Comparison of ENCODE assay signal across 19 mouse cellular contexts in genomic region chr1:135129543-135130183, GRCm38 (mm10). TPM values are rescaled to one million over a fixed set of nuclear protein-coding genes. Genes with fewer than 3 reads are reported as not detected.
DNase-seq lines count a peak whose midpoint lies in the region; ATAC-seq and TF ChIP-seq lines count a peak whose summit lies in the region.
"Had no signal": no experiment of that assay in that cellular context is flagged by ENCODE, and none has a peak within 500 bp of the region (broad histone marks: within the 10 kb centered on the region; RNA-seq: fewer than 3 reads in every experiment).

No protein-coding gene starts in this region.

- H3K27ac ChIP-seq in heart, embryonic 16.5 days (ENCODE audit: low read length), result peak overlapping the region; percentile 34; the same call in 1 of the 2 replicates
- H3K27ac ChIP-seq in ES-E14 (ENCODE audit: insufficient read depth, low read depth, low read length, poor library complexity, severe bottlenecking), result peak overlapping the region; percentile 35; the same call in 1 of the 2 replicates
- 0 out of 2 replicates have a peak overlapping the region, but pooled peaks have one; percentile 86 for H3K27ac ChIP-seq in embryonic facial prominence, embryonic 15.5 days (replicated peaks)
- H3K27ac ChIP-seq in gastrocnemius, adult 2 months, result no peak overlapping the region
- H3K27ac ChIP-seq: forebrain, embryonic 15.5 days; layer of hippocampus, adult 2 months; neural tube, embryonic 12.5 days had no signal

- no peak overlapping the region for H3K4me3 ChIP-seq in heart, embryonic 16.5 days (ENCODE audit: low read length)
- H3K4me3 ChIP-seq in ES-E14 (ENCODE audit: insufficient read depth in 1 of 2, low read depth in 1 of 2, low read length in 2 of 2, poor library complexity in 1 of 2, severe bottlenecking in 1 of 2), result no peak overlapping the region; a peak in 1 of 4 replicates
- H3K4me3 ChIP-seq in embryonic facial prominence, embryonic 15.5 days (replicated peaks), result no peak overlapping the region
- no peak overlapping the region for H3K4me3 ChIP-seq in gastrocnemius, adult 2 months
- H3K4me3 ChIP-seq: forebrain, embryonic 15.5 days; layer of hippocampus, adult 2 months; neural tube, embryonic 12.5 days had no signal

- H3K9me3 ChIP-seq in heart, embryonic 16.5 days (replicated peaks; ENCODE audit: control insufficient read depth, low read length), result no peaks in the 10 kb centered on the region
- no peaks in the 10 kb centered on the region for H3K9me3 ChIP-seq in ES-E14 (ENCODE audit: control insufficient read depth, insufficient read depth, low read depth, low read length)
- no peaks in the 10 kb centered on the region for H3K9me3 ChIP-seq in embryonic facial prominence, embryonic 15.5 days (replicated peaks)
- H3K9me3 ChIP-seq: forebrain, embryonic 15.5 days; neural tube, embryonic 12.5 days had no signal

- TF ChIP-seq CTCF in gastrocnemius, adult 2 months (IDR thresholded peaks at IDR 0.05), result no peak

- ATAC-seq in heart, embryonic 16.5 days (replicated peaks; ENCODE audit: extremely low read depth, insufficient read depth, low FRiP score), result no peak
- ATAC-seq in embryonic facial prominence, embryonic 15.5 days (ENCODE audit: insufficient number of reproducible peaks, low FRiP score, low TSS enrichment, low read depth), result no peak
- ATAC-seq in activated CD4-positive, CD25-positive, alpha-beta regulatory T cell, adult 4 months, result no peak
- ATAC-seq: forebrain, embryonic 15.5 days; midbrain, embryonic 16.5 days had no signal

- no peak overlapping the region for H3K4me2 ChIP-seq in heart, embryonic 16.5 days (ENCODE audit: low read depth, low read length)
- no peak overlapping the region for H3K4me2 ChIP-seq in embryonic facial prominence, embryonic 15.5 days (replicated peaks)
- H3K4me2 ChIP-seq: forebrain, embryonic 15.5 days; neural tube, embryonic 12.5 days had no signal

- H3K4me1 ChIP-seq in heart, embryonic 16.5 days (ENCODE audit: control insufficient read depth, insufficient read depth, low read length), result peaks cover 16% of the 10 kb centered on the region
- peaks cover 2 to 29% of the 10 kb centered on the region in 2 experiments; a peak in 2 of 4 replicates for H3K4me1 ChIP-seq in ES-E14 (ENCODE audit: control insufficient read depth in 2 of 2, insufficient read depth in 2 of 2, low read length in 2 of 2, poor library complexity in 1 of 2)
- H3K4me1 ChIP-seq in embryonic facial prominence, embryonic 15.5 days, result peaks cover 72% of the 10 kb centered on the region
- H3K4me1 ChIP-seq: forebrain, embryonic 15.5 days had no signal

- 76% methylated on average over 9 of the region's 9 CpGs for WGBS in heart, embryonic 16.5 days
- 68% methylated on average over 9 of the region's 9 CpGs for WGBS in embryonic facial prominence, embryonic 15.5 days

- H3K27me3 ChIP-seq in heart, embryonic 16.5 days (ENCODE audit: control insufficient read depth, insufficient read depth, low read length), result peaks cover 33% of the 10 kb centered on the region
- peaks cover 7% of the 10 kb centered on the region for H3K27me3 ChIP-seq in embryonic facial prominence, embryonic 15.5 days
- H3K27me3 ChIP-seq: forebrain, embryonic 15.5 days had no signal

- intact Hi-C loops in heart, postnatal 25 days (cut with DNase I), result no loop called here
- intact Hi-C loops in gastrocnemius, adult 2 months (cut with DNase I), result no loop called here

- no peak overlapping the region for H3K9ac ChIP-seq in heart, embryonic 16.5 days (ENCODE audit: low read length)
- H3K9ac ChIP-seq in ES-E14 (ENCODE audit: insufficient read depth, low read depth, low read length, poor library complexity, severe bottlenecking), result no peak overlapping the region; the same call in 1 of the 2 replicates
- no peak overlapping the region for H3K9ac ChIP-seq in embryonic facial prominence, embryonic 15.5 days
- H3K9ac ChIP-seq: forebrain, embryonic 15.5 days; neural tube, embryonic 12.5 days had no signal

- in situ Hi-C loops in ES-E14 (cut with MboI; ENCODE audit: low sequenced_read_pairs in 2 of 2, unreplicated experiment in 2 of 2), result no loop called here

- no peak for DNase-seq in heart, postnatal 25 days (ENCODE audit: low spot score)
- DNase-seq in ES-E14 (ENCODE audit: low read depth, low spot score), result no peak
- peak; percentile 65 for DNase-seq in thymus, postnatal 14 days
- DNase-seq in adrenal gland, postnatal 4 days (ENCODE audit: low spot score in 2 of 2), result no peak
- DNase-seq in gastrocnemius, adult 2 months, result no peak
- DNase-seq: cerebellum, adult 18-20 months; heart, postnatal 14 days; liver; lung, adult 18-20 months; lung, postnatal 4 days; right cerebral cortex, postnatal 25 days had no signal

- no peaks in the 10 kb centered on the region for H3K36me3 ChIP-seq in heart, embryonic 16.5 days (ENCODE audit: control insufficient read depth, insufficient read depth)
- H3K36me3 ChIP-seq in ES-E14 (ENCODE audit: control insufficient read depth, insufficient read depth, low read length, poor library complexity, severe bottlenecking), result no peaks in the 10 kb centered on the region
- no peaks in the 10 kb centered on the region for H3K36me3 ChIP-seq in embryonic facial prominence, embryonic 15.5 days
- H3K36me3 ChIP-seq: forebrain, embryonic 15.5 days; neural tube, embryonic 12.5 days had no signal

TF ChIP-seq in ES-E14, 5 proteins besides CTCF, POLR2A, EP300 and RAD21:
- TF ChIP-seq MAFK (IDR thresholded peaks at IDR 0.05; ENCODE audit: insufficient read depth, low read depth, low read length), result no peak

RNA-seq across cellular contexts. Expression of gene Ptpn7, which starts 2.8 kb away (rescaled TPM):
- 7.3 and 20.5 TPM in 2 replicates for polyA plus RNA-seq in heart, embryonic 16.5 days (2015; fragmentation: Nextera tagmentation; extraction: Ambion mirVana)
- under 1 TPM; 0.44 to 0.50 TPM for total RNA-seq in heart, postnatal 25 days (2021)
- 1.1 and 2.3 TPM in 2 replicates for total RNA-seq in ES-E14 (2012; rRNA removed)
- 2.6 and 2.8 TPM in 2 replicates for polyA plus RNA-seq in embryonic facial prominence, embryonic 15.5 days (2015; fragmentation: Nextera tagmentation; extraction: Ambion mirVana)
- 1 to 10 TPM; 1.4 TPM for total RNA-seq in adrenal gland, postnatal 4 days (2021)
- under 1 TPM in 1 of 2 experiments, not detected in 1; 0.17 TPM for total RNA-seq in gastrocnemius, adult 2 months (2021)
- 100 to 1,000 TPM; 155 to 193 TPM for polyA plus RNA-seq in activated CD4-positive, CD25-positive, alpha-beta regulatory T cell, adult 4 months (2017; shearing (Covaris generic))
- total RNA-seq: layer of hippocampus, adult 2 months had no signal

RNA-seq across cellular contexts. Expression of gene Arl8a, which starts 17.0 kb away (rescaled TPM):
- 40.2 and 43.9 TPM in 2 replicates for polyA plus RNA-seq in heart, embryonic 16.5 days (2015; fragmentation: Nextera tagmentation; extraction: Ambion mirVana)
- total RNA-seq in heart, postnatal 25 days (2021), result 10 to 100 TPM; 17.9 to 20.3 TPM
- total RNA-seq in ES-E14 (2012; rRNA removed), result 17.5 and 19.3 TPM in 2 replicates
- 77.8 and 85.7 TPM in 2 replicates for polyA plus RNA-seq in embryonic facial prominence, embryonic 15.5 days (2015; fragmentation: Nextera tagmentation; extraction: Ambion mirVana)
- 10 to 100 TPM; 62.8 to 73.7 TPM for total RNA-seq in adrenal gland, postnatal 4 days (2021)
- total RNA-seq in gastrocnemius, adult 2 months (2021), result 10 to 100 TPM; 16.5 to 17.8 TPM
- polyA plus RNA-seq in activated CD4-positive, CD25-positive, alpha-beta regulatory T cell, adult 4 months (2017; shearing (Covaris generic)), result 10 to 100 TPM; 10.3 to 10.6 TPM

RNA-seq across cellular contexts. Expression of gene Lgr6, which starts 24.6 kb away (rescaled TPM):
- 2.5 and 4.6 TPM in 2 replicates for polyA plus RNA-seq in heart, embryonic 16.5 days (2015; fragmentation: Nextera tagmentation; extraction: Ambion mirVana)
- 10 to 100 TPM; 14.6 to 17.5 TPM for total RNA-seq in heart, postnatal 25 days (2021)
- total RNA-seq in ES-E14 (2012; rRNA removed), result 1.7 TPM in 2 replicates
- 14.2 and 15.1 TPM in 2 replicates for polyA plus RNA-seq in embryonic facial prominence, embryonic 15.5 days (2015; fragmentation: Nextera tagmentation; extraction: Ambion mirVana)
- 1 to 10 TPM; 3.7 to 5.0 TPM for total RNA-seq in adrenal gland, postnatal 4 days (2021)
- total RNA-seq in gastrocnemius, adult 2 months (2021), result under 1 TPM; 0.08 to 0.86 TPM
- polyA plus RNA-seq in activated CD4-positive, CD25-positive, alpha-beta regulatory T cell, adult 4 months (2017; shearing (Covaris generic)), result not detected

RNA-seq across cellular contexts. Expression of gene Gpr37l1, which starts 37.8 kb away (rescaled TPM):
- not detected in 2 replicates for polyA plus RNA-seq in heart, embryonic 16.5 days (2015; fragmentation: Nextera tagmentation; extraction: Ambion mirVana)
- total RNA-seq in heart, postnatal 25 days (2021), result 1 to 10 TPM in 1 of 2 experiments, under 1 TPM in 1; 0.81 to 1.1 TPM
- total RNA-seq in ES-E14 (2012; rRNA removed), result 0.26 TPM in 1 of 2 replicates, not detected in the other
- 0.16 TPM in 1 of 2 replicates, not detected in the other for polyA plus RNA-seq in embryonic facial prominence, embryonic 15.5 days (2015; fragmentation: Nextera tagmentation; extraction: Ambion mirVana)
- total RNA-seq in adrenal gland, postnatal 4 days (2021), result 1 to 10 TPM in 1 of 2 experiments, under 1 TPM in 1; 0.82 to 1.0 TPM
- under 1 TPM; 0.38 to 0.56 TPM for total RNA-seq in gastrocnemius, adult 2 months (2021)
- polyA plus RNA-seq in activated CD4-positive, CD25-positive, alpha-beta regulatory T cell, adult 4 months (2017; shearing (Covaris generic)), result not detected
- polyA plus RNA-seq: kidney, embryonic 16.5 days had no signal
